Mouse (Mus musculus) regulatory T cell (primary cell): Measurements from ENCODE around the gene Pdcl2.

Experiments
- in situ Hi-C: fragments of 300-600 bp; cut with MboI, MseI; formaldehyde crosslinking; loops from one replicate; pipeline ENCODE4 v1.15.1; 2025; ENCODE audit warnings: high pct_unique_total_duplicates

Gene Pdcl2

DNA sequence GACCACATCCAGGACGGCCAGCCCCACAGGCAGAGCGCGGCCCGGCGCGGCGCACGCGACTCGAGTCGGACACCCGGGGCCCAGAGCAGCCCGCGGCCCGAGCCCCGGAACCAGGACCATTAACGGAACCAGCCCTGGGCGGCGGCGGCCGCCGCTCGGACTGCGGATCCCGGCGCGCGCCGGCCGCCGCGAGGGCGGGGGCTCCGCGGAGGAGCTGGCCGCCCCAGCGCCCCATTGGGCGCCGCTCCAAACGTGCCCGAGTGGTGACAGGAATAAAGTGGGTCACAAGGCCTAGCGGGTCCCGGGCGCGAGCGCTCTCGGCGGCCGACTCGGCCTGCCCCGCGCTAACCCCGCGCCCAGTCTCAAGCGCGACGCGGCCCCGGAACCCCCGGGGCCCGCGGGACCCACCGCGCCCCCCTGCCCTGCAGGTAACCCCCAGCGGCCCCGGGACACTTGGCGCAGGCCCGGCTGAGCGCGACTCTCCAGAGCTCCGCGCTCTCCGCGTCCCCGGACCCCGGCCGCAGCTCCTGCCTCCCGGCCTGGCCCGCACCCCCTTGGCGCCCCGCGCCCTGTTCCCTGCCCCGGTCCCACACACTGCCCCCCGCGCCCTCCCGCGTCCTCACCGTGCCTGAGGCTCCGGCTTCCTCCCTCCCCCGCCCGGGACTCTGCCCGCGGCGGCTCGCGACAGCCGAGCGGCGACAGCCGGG lies 27.1 kb downstream of the Pdcl2 start:
- in situ Hi-C loops: no loop called here

DNA sequence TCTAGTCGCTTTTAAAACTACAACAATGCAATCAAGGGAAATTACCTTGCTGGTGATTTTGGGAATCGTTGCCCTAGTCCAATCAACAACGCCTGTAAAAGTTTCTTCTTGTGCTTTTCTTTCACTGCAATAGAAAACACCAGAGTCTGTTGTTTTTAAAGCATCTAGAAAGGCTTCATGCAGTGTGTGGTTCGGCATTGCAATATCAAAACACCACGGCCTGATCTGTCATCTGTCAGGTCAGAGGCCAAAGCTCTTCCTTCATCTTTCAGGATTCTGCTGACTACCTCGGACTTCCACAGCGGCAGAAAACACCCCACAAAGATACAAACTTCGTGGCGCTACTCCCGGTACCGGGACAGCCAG lies 27.6 kb downstream of the Pdcl2 start:
- in situ Hi-C loops: no loop called here

GRCm38 (mm10) chr5:76302009-76302408 lies 28.9 kb downstream of the Pdcl2 start:
- in situ Hi-C loops: no loop called here

DNA sequence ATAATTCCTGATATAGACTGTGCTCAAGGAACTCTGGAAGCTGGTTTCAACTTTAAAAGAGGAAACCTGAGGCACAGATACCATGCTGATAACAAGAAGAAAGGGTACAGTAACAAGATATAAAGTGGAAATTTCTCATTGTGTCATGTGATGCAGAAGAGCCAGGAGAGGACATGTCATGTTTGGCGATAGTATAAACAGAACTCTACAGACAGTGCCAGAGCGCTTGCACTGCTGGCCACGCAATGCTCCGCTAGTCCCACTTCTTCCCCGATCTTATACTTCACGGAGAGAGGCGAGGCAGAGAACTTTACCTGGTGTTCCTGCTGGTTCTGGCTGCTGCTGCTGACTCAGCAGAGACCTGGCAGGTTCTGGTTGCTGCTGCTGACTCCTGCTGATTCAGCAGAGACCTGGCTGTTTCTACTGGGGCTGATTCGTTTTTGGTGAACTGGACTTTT lies 41.7 kb downstream of the Pdcl2 start:
- in situ Hi-C loops: no loop called here

DNA sequence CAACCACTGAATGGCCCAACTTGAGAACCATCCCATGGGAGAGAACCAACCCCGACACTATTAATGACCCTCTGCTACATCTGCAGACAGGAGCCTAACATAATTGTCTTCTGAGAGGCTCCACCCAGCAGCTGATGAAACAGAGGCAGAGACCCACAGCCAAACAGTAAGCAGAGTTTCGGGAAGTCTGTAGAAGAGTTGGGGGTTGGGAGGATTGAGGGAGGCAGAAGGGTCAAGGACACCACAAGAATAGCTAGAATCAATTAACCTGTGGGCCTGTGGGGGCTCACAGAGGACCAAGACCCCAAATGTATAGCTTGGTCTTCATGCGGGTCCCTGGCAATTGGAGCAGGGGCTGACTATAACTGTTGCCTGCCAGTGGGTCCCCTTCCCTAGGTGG lies 42.7 kb downstream of the Pdcl2 start:
- in situ Hi-C loops: no loop called here

- in situ Hi-C loops: no loop called here
Measured at GRCm38 (mm10) chr5:76287062-76287461, 43.9 kb downstream of the Pdcl2 start.

DNA sequence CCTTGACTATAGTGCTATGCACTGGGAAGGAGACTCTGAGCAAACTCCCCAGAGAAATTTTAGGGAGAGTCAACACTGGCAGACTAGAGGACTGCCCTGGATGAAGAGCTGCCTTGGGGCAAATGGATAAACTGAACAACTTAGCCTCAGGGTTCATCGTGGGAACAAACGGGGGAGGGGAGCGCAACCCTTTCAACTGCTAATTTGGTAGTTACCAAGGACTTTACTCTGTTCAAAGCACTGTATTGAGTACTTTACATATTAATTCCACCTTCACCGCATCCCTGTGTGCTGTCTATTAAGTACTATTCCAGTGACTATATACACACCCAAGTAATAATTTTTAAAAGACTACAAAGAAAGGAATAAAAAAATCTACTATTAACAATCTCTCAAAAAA lies 45.3 kb downstream of the Pdcl2 start:
- in situ Hi-C loops: no loop called here

DNA sequence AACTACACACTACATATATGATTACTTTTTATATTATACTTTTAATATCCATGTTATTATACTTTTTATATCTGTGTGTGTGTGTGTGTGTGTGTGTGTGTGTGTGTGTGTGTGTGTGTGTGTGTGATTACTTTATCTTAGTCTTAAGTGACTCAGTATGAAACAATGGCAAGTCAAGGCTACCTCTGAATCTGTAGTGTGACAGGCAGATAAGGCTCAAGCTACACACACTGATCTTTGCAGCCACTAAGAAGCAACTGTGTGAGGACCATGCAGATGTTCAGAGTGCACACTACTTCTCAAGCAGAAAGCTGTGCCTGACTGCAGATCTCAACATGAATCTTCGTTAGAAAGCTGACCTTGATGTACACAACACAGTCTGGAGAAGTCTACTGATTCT lies 47.1 kb downstream of the Pdcl2 start:
- in situ Hi-C loops: no loop called here

DNA sequence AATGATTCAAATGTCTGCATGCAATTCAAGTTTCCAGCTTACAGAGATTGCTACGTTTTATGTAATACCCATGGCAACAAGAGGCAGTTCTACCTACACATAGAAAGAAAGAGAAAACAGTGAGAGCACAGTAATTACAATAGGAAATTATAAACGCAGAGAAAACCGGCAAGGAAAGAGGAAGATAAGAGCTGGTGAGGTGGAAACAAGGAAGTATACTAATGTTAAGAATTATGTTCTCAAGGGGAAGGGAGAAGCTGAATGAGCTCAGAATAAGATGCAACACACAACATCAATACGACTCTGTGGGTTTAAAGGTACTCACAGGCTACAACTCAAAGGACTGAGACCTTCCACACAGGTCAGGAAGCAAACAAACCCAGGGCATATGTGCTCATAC lies 56.0 kb downstream of the Pdcl2 start:
- in situ Hi-C loops: no loop called here
